Comparison of ENCODE assay signal across 8 mouse cellular contexts in the genomic region with DNA sequence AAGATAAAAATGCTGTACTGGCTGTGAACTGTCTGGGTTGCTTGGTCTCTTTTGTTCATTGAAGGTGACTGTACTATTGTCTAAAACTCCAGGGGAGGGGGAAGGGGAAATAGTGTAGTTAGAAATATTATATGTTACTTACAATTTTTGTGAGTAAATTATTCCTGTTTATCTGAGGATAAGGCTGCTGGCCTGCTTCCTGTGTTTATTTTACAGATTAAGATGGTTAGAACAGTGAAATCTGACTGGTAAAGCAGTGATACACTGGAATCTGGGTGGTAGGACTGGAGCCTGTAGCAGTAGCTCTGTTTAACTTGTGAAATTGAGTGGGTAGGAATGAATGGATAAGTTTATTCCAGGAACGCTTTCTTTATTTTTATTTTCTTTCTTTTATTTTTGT. TPM values are rescaled to one million over a fixed set of nuclear protein-coding genes. Genes with fewer than 3 reads are reported as not detected.
DNase-seq lines count a peak whose midpoint lies in the region; ATAC-seq and TF ChIP-seq lines count a peak whose summit lies in the region.

No protein-coding gene starts in this region.

- no peak overlapping the region for H3K4me3 ChIP-seq in cerebellum, adult 2 months (replicated peaks; ENCODE audit: insufficient read depth, low read depth, low read length)
- no peak overlapping the region for H3K4me3 ChIP-seq in neural tube, embryonic 11.5 days (ENCODE audit: low read depth, low read length)
- H3K4me3 ChIP-seq in liver, embryonic 13.5 days (replicated peaks) = peak overlapping the region; percentile 89
- peak overlapping the region; percentile 84; the same call in 1 of the 2 replicates for H3K4me3 ChIP-seq in stomach, postnatal 0 days (ENCODE audit: low read depth, low read length)

- H3K36me3 ChIP-seq in neural tube, embryonic 11.5 days (ENCODE audit: control insufficient read depth, insufficient read depth, low read length) = no peaks in the 10 kb centered on the region
- 0 out of 2 replicates have a peak, but pooled peaks cover 1% of the 10 kb centered on the region for H3K36me3 ChIP-seq in liver, embryonic 13.5 days
- no peaks in the 10 kb centered on the region for H3K36me3 ChIP-seq in stomach, postnatal 0 days (ENCODE audit: control insufficient read depth, insufficient read depth, low read length)

- H3K9ac ChIP-seq in neural tube, embryonic 11.5 days (ENCODE audit: low read length) = peak overlapping the region; percentile 24; the same call in 1 of the 2 replicates
- H3K9ac ChIP-seq in liver, embryonic 13.5 days = peak overlapping the region; percentile 89
- H3K9ac ChIP-seq in stomach, postnatal 0 days (ENCODE audit: low read length) = no peak overlapping the region; the same call in 1 of the 2 replicates

- ATAC-seq in neural tube, embryonic 11.5 days (ENCODE audit: insufficient read depth, low FRiP score, low TSS enrichment) = no peak
- no peak for ATAC-seq in liver, embryonic 13.5 days (ENCODE audit: low read depth)
- no peak for ATAC-seq in stomach, postnatal 0 days (ENCODE audit: low FRiP score, low TSS enrichment)

- TF ChIP-seq POLR2A in cerebellum, adult 2 months (IDR thresholded peaks at IDR 0.05; ENCODE audit: borderline replicate concordance, insufficient read depth, low read length) = no peak

- no peak overlapping the region for H3K27ac ChIP-seq in cerebellum, adult 2 months (ENCODE audit: insufficient read depth, low read length)
- H3K27ac ChIP-seq in neural tube, embryonic 11.5 days (ENCODE audit: low read depth, low read length) = no peak overlapping the region
- H3K27ac ChIP-seq in liver, embryonic 13.5 days = peak overlapping the region; percentile 78
- no peak overlapping the region for H3K27ac ChIP-seq in stomach, postnatal 0 days (replicated peaks)

- no peaks in the 10 kb centered on the region for H3K27me3 ChIP-seq in cerebellum, adult 2 months (ENCODE audit: control insufficient read depth, insufficient read depth, low read length)
- no peaks in the 10 kb centered on the region for H3K27me3 ChIP-seq in neural tube, embryonic 11.5 days (ENCODE audit: control insufficient read depth, insufficient read depth, low read length)
- H3K27me3 ChIP-seq in liver, embryonic 13.5 days = no peaks in the 10 kb centered on the region
- H3K27me3 ChIP-seq in stomach, postnatal 0 days (ENCODE audit: control insufficient read depth, insufficient read depth, low read length) = no peaks in the 10 kb centered on the region

- no peak for TF ChIP-seq CTCF in cerebellum, adult 2 months (IDR thresholded peaks at IDR 0.05; ENCODE audit: borderline replicate concordance, insufficient read depth, low read depth, low read length)
- no peak for TF ChIP-seq CTCF in stomach, postnatal 0 days (IDR thresholded peaks at IDR 0.05; ENCODE audit: low read depth)

- no peak for TF ChIP-seq EP300 in stomach, postnatal 0 days (optimal IDR thresholded peaks at IDR 0.05)

- no peaks in the 10 kb centered on the region for H3K4me1 ChIP-seq in cerebellum, adult 2 months (ENCODE audit: control insufficient read depth, insufficient read depth, low read length)
- H3K4me1 ChIP-seq in neural tube, embryonic 11.5 days (ENCODE audit: control insufficient read depth, insufficient read depth, low read length) = peaks cover 7% of the 10 kb centered on the region; the same call in 1 of the 2 replicates
- peaks cover 65% of the 10 kb centered on the region for H3K4me1 ChIP-seq in liver, embryonic 13.5 days (replicated peaks)
- no peaks in the 10 kb centered on the region; the same call in 1 of the 2 replicates for H3K4me1 ChIP-seq in stomach, postnatal 0 days (replicated peaks; ENCODE audit: control insufficient read depth, insufficient read depth)

- H3K9me3 ChIP-seq in neural tube, embryonic 11.5 days (ENCODE audit: control insufficient read depth, low read length) = no peaks in the 10 kb centered on the region
- no peaks in the 10 kb centered on the region for H3K9me3 ChIP-seq in liver, embryonic 13.5 days (replicated peaks)
- no peaks in the 10 kb centered on the region for H3K9me3 ChIP-seq in stomach, postnatal 0 days (ENCODE audit: control insufficient read depth, low read length)

- 97% methylated on average over 1 of the region's 1 CpGs for WGBS in cerebellum, adult 2 months
- 94% methylated on average over 1 of the region's 1 CpGs for WGBS in neural tube, embryonic 11.5 days
- 87% methylated on average over 1 of the region's 1 CpGs for WGBS in liver, embryonic 13.5 days (ENCODE audit: insufficient replicate concordance)
- WGBS in stomach, postnatal 0 days = 76% methylated on average over 1 of the region's 1 CpGs

- H3K4me2 ChIP-seq in neural tube, embryonic 11.5 days (ENCODE audit: low read depth) = peak overlapping the region; percentile 60
- peak overlapping the region; percentile 95 for H3K4me2 ChIP-seq in liver, embryonic 13.5 days
- peak overlapping the region; percentile 70 for H3K4me2 ChIP-seq in stomach, postnatal 0 days (replicated peaks; ENCODE audit: low read depth)

- DNase-seq in cerebellum, adult 9-10 months = peak; percentile 12
- DNase-seq in cerebellum, adult 2 months = no peak
- DNase-seq in neural tube, embryonic 11.5 days (ENCODE audit: low spot score) = no peak
- no peak for DNase-seq in neural tube, embryonic 10.5 days (ENCODE audit: extremely low spot score, low spot score)
- DNase-seq in liver, embryonic 13.5 days = no peak
- no peak for DNase-seq in stomach, postnatal 0 days (ENCODE audit: low spot score)
- no peak for DNase-seq in urinary bladder, postnatal 25 days (ENCODE audit: low spot score)
- DNase-seq in cerebellum, postnatal 14 days = no peak

RNA-seq across cellular contexts. Expression of a gene that starts 1.5 kb away (rescaled TPM):
- 20.8 and 24.1 TPM in 2 replicates for polyA plus RNA-seq in cerebellum, adult 2 months (2012; rRNA removed)
- 46.0 and 48.5 TPM in 2 replicates for polyA plus RNA-seq in neural tube, embryonic 11.5 days (2014; fragmentation: Nextera tagmentation; extraction: Ambion mirVana)
- 39.0 and 48.8 TPM in 2 replicates for polyA plus RNA-seq in liver, embryonic 13.5 days (2015; fragmentation: Nextera tagmentation; extraction: Ambion mirVana)
- 51.4 and 55.0 TPM in 2 replicates for polyA plus RNA-seq in stomach, postnatal 0 days (2015; fragmentation: Nextera tagmentation; extraction: Ambion mirVana)

RNA-seq across cellular contexts. Expression of a gene that starts 1.6 kb away (rescaled TPM):
- polyA plus RNA-seq in cerebellum, adult 2 months (2012; rRNA removed) = 26.4 and 28.5 TPM in 2 replicates
- 21.0 and 22.1 TPM in 2 replicates for polyA plus RNA-seq in neural tube, embryonic 11.5 days (2014; fragmentation: Nextera tagmentation; extraction: Ambion mirVana)
- polyA plus RNA-seq in liver, embryonic 13.5 days (2015; fragmentation: Nextera tagmentation; extraction: Ambion mirVana) = 15.5 and 15.7 TPM in 2 replicates
- 15.0 and 16.2 TPM in 2 replicates for polyA plus RNA-seq in stomach, postnatal 0 days (2015; fragmentation: Nextera tagmentation; extraction: Ambion mirVana)

RNA-seq across cellular contexts. Expression of a gene that starts 46.4 kb away (rescaled TPM):
- polyA plus RNA-seq in cerebellum, adult 2 months (2012; rRNA removed) = 55.0 and 65.8 TPM in 2 replicates
- polyA plus RNA-seq in neural tube, embryonic 11.5 days (2014; fragmentation: Nextera tagmentation; extraction: Ambion mirVana) = 161 and 170 TPM in 2 replicates
- polyA plus RNA-seq in liver, embryonic 13.5 days (2015; fragmentation: Nextera tagmentation; extraction: Ambion mirVana) = 77.7 and 97.1 TPM in 2 replicates
- 83.6 and 91.5 TPM in 2 replicates for polyA plus RNA-seq in stomach, postnatal 0 days (2015; fragmentation: Nextera tagmentation; extraction: Ambion mirVana)

RNA-seq across cellular contexts. Expression of a gene that starts 46.6 kb away (rescaled TPM):
- 20.4 and 21.2 TPM in 2 replicates for polyA plus RNA-seq in cerebellum, adult 2 months (2012; rRNA removed)
- 28.2 and 30.0 TPM in 2 replicates for polyA plus RNA-seq in neural tube, embryonic 11.5 days (2014; fragmentation: Nextera tagmentation; extraction: Ambion mirVana)
- polyA plus RNA-seq in liver, embryonic 13.5 days (2015; fragmentation: Nextera tagmentation; extraction: Ambion mirVana) = 13.1 and 15.2 TPM in 2 replicates
- 7.5 and 7.6 TPM in 2 replicates for polyA plus RNA-seq in stomach, postnatal 0 days (2015; fragmentation: Nextera tagmentation; extraction: Ambion mirVana)

Comparison
In these comparisons a context has a peak if more than half of its experiments do, and no peak if none do; other contexts are left out.
1. H3K4me3 ChIP-seq: peak in liver, embryonic 13.5 days (single experiment) and stomach, postnatal 0 days (single experiment); none in cerebellum, adult 2 months (single experiment) and neural tube, embryonic 11.5 days (single experiment).
2. Peak in every context shown above with its lines, with median percentiles within 50 percentile points of each other: H3K4me2 ChIP-seq.